Mouse (Mus musculus) bone marrow macrophage, adult 2 months (primary cell): ENCODE data around the gene Gpr4.

Experiments
- CTCF ChIP-seq: IDR thresholded peaks from 2 replicates; pipeline ENCODE4 v1.5.1; 2012; ENCODE audit warnings: low read depth, mild to moderate bottlenecking, low read length, moderate library complexity
- POLR2A ChIP-seq: IDR thresholded peaks from 2 replicates; pipeline ENCODE4 v1.6.1; 2012; ENCODE audit warnings: mild to moderate bottlenecking, low read depth, low read length, borderline replicate concordance

DNA sequence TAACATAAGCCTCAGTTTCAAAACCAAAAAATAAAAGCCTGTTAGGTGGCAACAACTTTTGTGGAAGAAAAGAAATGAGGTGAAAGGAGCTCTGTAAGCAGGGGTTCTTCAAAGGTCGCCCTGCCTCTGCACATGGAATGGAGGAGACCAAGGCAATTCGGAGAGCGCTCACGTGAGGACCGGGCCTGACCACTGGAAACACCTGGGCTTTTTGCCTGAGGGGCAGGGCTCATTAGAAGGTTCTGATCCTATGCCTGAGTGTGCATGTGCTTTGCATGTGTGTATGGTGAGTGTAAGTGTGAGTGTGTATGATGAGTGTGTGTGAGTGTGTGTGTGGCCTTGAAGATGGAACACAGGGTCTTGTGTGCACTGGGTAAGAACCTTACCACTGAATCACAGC, 18.6 kb downstream of the Gpr4 start:
- TF ChIP-seq POLR2A, result no peak
- no peak for TF ChIP-seq CTCF
